Mouse (Mus musculus) hindbrain, embryonic 14.5 days (tissue): ENCODE measurements around the gene Rnf220. TPM values are rescaled to one million over a fixed set of nuclear protein-coding genes. Genes with fewer than 3 reads are reported as not detected.
A peak's percentile ranks its signal among the peaks of the same experiment; 100 is the strongest.

Source experiments
- ATAC-seq: fragments of 200-750 bp; cut with Nextera tagmentation; 2 replicates; pipeline ENCODE4 v1.8.0; 2017; ENCODE audit warnings: moderate number of reproducible peaks, mild to moderate bottlenecking, moderate TSS enrichment, moderate library complexity; ENCODE audit not compliant: low FRiP score
- DNase-seq: peaks from one replicate; pipeline ENCODE4 v3.0.0-alpha.2; 2015; ENCODE audit warnings: low spot score
- H3K27ac ChIP-seq: fragments of 300-500 bp; sonication (generic); 2 replicates; pipeline ENCODE4 v1.5.1; 2014; ENCODE audit warnings: mild to moderate bottlenecking, moderate library complexity
- H3K27me3 ChIP-seq: fragments of 300-500 bp; sonication (generic); 2 replicates; pipeline ENCODE4 v1.6.1; 2014; ENCODE audit warnings: mild to moderate bottlenecking, low read length, mixed read lengths; ENCODE audit not compliant: control insufficient read depth, insufficient read depth
- H3K36me3 ChIP-seq: fragments of 300-500 bp; sonication (generic); replicated peaks from 2 replicates; pipeline ENCODE4 v1.6.1; 2014; ENCODE audit not compliant: control insufficient read depth, insufficient read depth
- H3K4me1 ChIP-seq: fragments of 300-500 bp; sonication (generic); replicated peaks from 2 replicates; pipeline ENCODE4 v1.6.1; 2014; ENCODE audit warnings: antibody characterized with exemption, low read length, mixed read lengths; ENCODE audit not compliant: control insufficient read depth, insufficient read depth
- H3K4me2 ChIP-seq: fragments of 300-500 bp; sonication (generic); replicated peaks from 2 replicates; pipeline ENCODE4 v1.6.1; 2014; ENCODE audit warnings: mild to moderate bottlenecking, moderate library complexity
- H3K4me3 ChIP-seq: fragments of 300-500 bp; sonication (generic); replicated peaks from 2 replicates; pipeline ENCODE4 v1.5.1; 2014; ENCODE audit warnings: mild to moderate bottlenecking, low read length
- H3K9ac ChIP-seq: fragments of 300-500 bp; sonication (generic); 2 replicates; pipeline ENCODE4 v1.6.1; 2014
- H3K9me3 ChIP-seq: fragments of 300-500 bp; sonication (generic); 2 replicates; pipeline ENCODE4 v1.6.1; 2016; ENCODE audit warnings: low read length; ENCODE audit not compliant: control insufficient read depth
- WGBS: fragments of 180-500 bp; shearing (Covaris S2); extraction: QIAGEN DNeasy Blood & Tissue Kit; methylation state at CpG from one replicate; pipeline ENCODE4 v1.1.7; 2014; 5-methylcytosine and 5-hydroxymethylcytosine counted together
- polyA plus RNA-seq: library from polyadenylated mRNA; unstranded; fragments of >200 nt; fragmentation: Nextera tagmentation; extraction: Ambion mirVana; gene quantifications from 2 replicates; pipeline ENCODE4 v1.2.1, GENCODE M21; 2014

The Rnf220 gene
- polyA plus RNA-seq, 1 experiment from 2014 or later, result 94.0 TPM

GRCm38 (mm10) chr4:117493161-117493568 is 3.7 kb downstream of the Rnf220 start:
- H3K9ac ChIP-seq, result peak overlapping the region; percentile 67
- H3K27ac ChIP-seq, result peak overlapping the region; percentile 40
- H3K36me3 ChIP-seq, result no peaks in the 10 kb centered on the region
- H3K9me3 ChIP-seq, result no peaks in the 10 kb centered on the region
- H3K27me3 ChIP-seq, result peaks cover 77% of the 10 kb centered on the region
- DNase-seq (peak; percentile 54), ATAC-seq (no peak)
- H3K4me3 ChIP-seq, result peak overlapping the region; percentile 37
- H3K4me1 ChIP-seq, result peaks cover 19% of the 10 kb centered on the region
- H3K4me2 ChIP-seq, result peak overlapping the region; percentile 59
- 4% methylated on average over 17 of the region's 17 CpGs for WGBS

GRCm38 (mm10) chr4:117491840-117492239 is 5.0 kb downstream of the Rnf220 start:
- H3K4me2 ChIP-seq, result peak overlapping the region; percentile 59
- 0 out of 2 replicates have a peak overlapping the region, but pooled peaks have one; percentile 9 for H3K9ac ChIP-seq
- DNase-seq, result no peak
- no peaks in the 10 kb centered on the region for H3K36me3 ChIP-seq
- H3K27me3 ChIP-seq, result peaks cover 84% of the 10 kb centered on the region
- H3K27ac ChIP-seq, result peak overlapping the region; percentile 45; the same call in 1 of the 2 replicates
- WGBS, result 52% methylated on average over 6 of the region's 6 CpGs
- peaks cover 19% of the 10 kb centered on the region for H3K4me1 ChIP-seq
- 0 out of 2 replicates have a peak overlapping the region, but pooled peaks have one; percentile 4 for H3K4me3 ChIP-seq
- no peak for ATAC-seq
- H3K9me3 ChIP-seq, result no peaks in the 10 kb centered on the region

DNA sequence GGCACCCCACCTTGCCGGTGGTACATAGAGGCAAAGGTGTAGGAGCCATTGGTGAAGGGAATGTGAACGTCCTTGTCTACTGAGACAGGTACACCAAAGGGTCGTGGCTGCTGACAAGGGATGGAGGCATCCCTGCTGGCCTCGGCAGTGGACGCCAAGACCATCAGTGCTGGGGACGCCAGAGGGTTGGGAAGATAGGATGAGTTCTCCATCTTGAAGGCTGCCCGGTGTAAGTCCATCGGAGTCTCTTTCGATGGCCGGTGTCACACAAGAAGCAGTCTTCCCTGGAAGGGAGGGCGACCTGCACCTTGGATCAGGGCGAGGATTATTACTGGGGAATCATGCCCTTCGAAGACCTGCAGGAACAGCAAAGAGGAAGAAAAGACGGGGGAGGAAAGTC is 6.9 kb downstream of the Rnf220 start:
- H3K4me3 ChIP-seq, result no peak overlapping the region
- no peak overlapping the region for H3K27ac ChIP-seq
- DNase-seq, result no peak
- peak overlapping the region; percentile 59; the same call in 1 of the 2 replicates for H3K4me2 ChIP-seq
- H3K4me1 ChIP-seq, result peaks cover 15% of the 10 kb centered on the region
- WGBS, result 85% methylated on average over 14 of the region's 14 CpGs
- ATAC-seq, result no peak
- peaks cover 93% of the 10 kb centered on the region for H3K27me3 ChIP-seq
- no peak overlapping the region for H3K9ac ChIP-seq
- no peaks in the 10 kb centered on the region for H3K36me3 ChIP-seq
- H3K9me3 ChIP-seq, result no peaks in the 10 kb centered on the region

DNA sequence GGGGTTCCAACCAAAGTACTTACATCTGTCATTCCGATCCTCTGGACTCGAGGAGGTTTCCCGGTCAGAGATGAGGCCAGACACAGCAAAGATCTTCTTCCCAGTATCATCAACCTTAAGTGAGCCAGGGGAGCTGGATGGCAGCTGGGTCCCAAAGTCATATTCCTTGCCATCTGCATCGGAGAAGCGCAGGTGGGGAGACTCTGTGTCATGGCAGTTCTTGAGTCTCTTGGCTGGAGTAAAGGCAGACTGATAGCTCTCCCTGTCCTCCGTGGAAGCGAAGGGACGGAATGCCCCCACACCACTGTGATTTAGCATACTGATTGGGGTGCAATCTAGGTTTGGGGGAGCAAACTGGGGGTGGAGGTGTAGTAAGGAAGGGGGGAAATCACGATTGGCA is 7.3 kb downstream of the Rnf220 start:
- WGBS, result 93% methylated on average over 9 of the region's 9 CpGs
- Histone ChIP-seq H3K9ac (no peak overlapping the region), H3K4me1 (peaks cover 12% of the 10 kb centered on the region; the same call in 1 of the 2 replicates), H3K36me3 (no peaks in the 10 kb centered on the region), H3K27me3 (peaks cover 92% of the 10 kb centered on the region), H3K9me3 (no peaks in the 10 kb centered on the region), H3K4me2 (0 out of 2 replicates have a peak overlapping the region, but pooled peaks have one; percentile 9), H3K27ac (no peak overlapping the region), H3K4me3 (no peak overlapping the region)
- ATAC-seq, result no peak
- no peak for DNase-seq

- Histone ChIP-seq H3K36me3 (no peaks in the 10 kb centered on the region), H3K4me1 (peaks cover 9% of the 10 kb centered on the region; the same call in 1 of the 2 replicates), H3K4me3 (no peak overlapping the region), H3K9me3 (no peaks in the 10 kb centered on the region), H3K4me2 (no peak overlapping the region), H3K27me3 (peaks cover 86% of the 10 kb centered on the region), H3K9ac (no peak overlapping the region), H3K27ac (no peak overlapping the region)
- ATAC-seq (no peak), DNase-seq (no peak)
- 60% methylated on average over 6 of the region's 6 CpGs for WGBS
Measured at GRCm38 (mm10) chr4:117487471-117487870, 9.4 kb downstream of the Rnf220 start.

DNA sequence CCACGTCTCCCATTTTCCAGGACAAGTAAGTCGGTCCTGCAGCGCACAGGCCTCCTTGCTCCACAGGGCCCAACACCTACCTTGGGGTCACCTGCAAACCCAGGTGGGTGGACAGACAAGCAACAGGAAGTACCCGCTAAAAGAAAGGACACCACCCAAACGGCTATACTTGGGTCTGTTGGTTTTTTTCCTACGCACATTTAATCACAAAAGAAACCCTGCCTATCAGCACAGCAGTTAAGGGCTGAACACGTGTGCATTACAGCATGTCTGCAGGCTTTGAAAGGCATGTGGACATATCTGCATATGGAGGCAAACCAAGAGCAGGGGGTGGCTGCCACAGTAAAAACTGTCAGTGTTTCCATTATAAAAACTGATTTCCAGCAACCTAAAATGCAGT is 10.7 kb downstream of the Rnf220 start:
- Histone ChIP-seq H3K36me3 (no peaks in the 10 kb centered on the region), H3K9me3 (no peaks in the 10 kb centered on the region), H3K27ac (no peak overlapping the region), H3K9ac (no peak overlapping the region), H3K27me3 (peaks cover 86% of the 10 kb centered on the region), H3K4me2 (no peak overlapping the region), H3K4me1 (peaks cover 9% of the 10 kb centered on the region; the same call in 1 of the 2 replicates), H3K4me3 (no peak overlapping the region)
- ATAC-seq (no peak), DNase-seq (no peak)
- 80% methylated on average over 7 of the region's 7 CpGs for WGBS

- no peak for DNase-seq
- no peaks in the 10 kb centered on the region for H3K9me3 ChIP-seq
- peaks cover 9% of the 10 kb centered on the region; the same call in 1 of the 2 replicates for H3K4me1 ChIP-seq
- H3K9ac ChIP-seq, result peak overlapping the region; percentile 44
- ATAC-seq, result no peak
- peaks cover 80% of the 10 kb centered on the region for H3K27me3 ChIP-seq
- peak overlapping the region; percentile 36 for H3K4me3 ChIP-seq
- peak overlapping the region; percentile 60; the same call in 1 of the 2 replicates for H3K27ac ChIP-seq
- 23% methylated on average over 13 of the region's 13 CpGs for WGBS
- no peaks in the 10 kb centered on the region for H3K36me3 ChIP-seq
- H3K4me2 ChIP-seq, result peak overlapping the region; percentile 82
Measured at GRCm38 (mm10) chr4:117485045-117485780, 11.6 kb downstream of the Rnf220 start.

DNA sequence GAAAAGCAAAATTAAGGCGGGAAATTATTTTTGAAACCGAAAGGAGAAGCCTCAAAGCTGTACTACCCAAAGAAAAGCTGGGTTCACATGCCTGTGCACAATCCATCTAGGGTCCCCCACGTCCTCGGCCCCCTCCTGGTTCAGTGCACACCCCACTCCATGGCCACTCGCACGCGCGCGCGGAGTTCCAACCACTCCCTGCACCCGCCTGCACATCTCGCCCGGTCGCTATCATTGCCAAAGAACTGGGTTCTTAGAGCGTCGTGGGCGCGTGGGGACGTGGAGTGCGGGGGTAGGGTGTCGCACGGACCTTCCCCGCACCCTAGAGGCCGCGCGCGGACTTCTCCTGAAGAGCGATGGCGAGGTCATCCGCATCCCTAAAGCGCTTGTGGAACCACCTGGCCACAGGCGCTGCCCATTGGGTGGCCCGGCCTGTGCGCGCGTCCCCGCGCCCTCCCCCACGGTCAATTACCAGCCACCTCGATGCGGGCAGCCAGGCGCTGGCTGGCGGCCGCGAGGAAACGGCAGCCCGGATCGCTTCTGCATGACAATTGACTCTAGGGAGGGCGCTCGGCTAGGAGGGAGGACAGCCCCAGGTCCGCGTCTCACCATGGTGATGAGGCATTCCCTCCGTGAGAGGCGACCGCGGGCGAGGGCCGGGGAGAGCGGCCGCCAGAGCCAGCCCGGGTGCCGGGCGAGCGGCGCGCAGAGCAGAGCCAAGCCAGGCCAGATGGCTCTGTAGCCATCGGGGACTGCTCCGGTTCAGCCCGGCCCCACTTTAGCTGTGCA is 12.4 kb downstream of the Rnf220 start:
- WGBS, result under 1% methylated on average over 69 of the region's 69 CpGs
- Histone ChIP-seq H3K9me3 (no peaks in the 10 kb centered on the region), H3K4me2 (peak overlapping the region; percentile 82), H3K4me1 (peaks cover 9% of the 10 kb centered on the region; the same call in 1 of the 2 replicates), H3K4me3 (peak overlapping the region; percentile 36), H3K27me3 (peaks cover 78% of the 10 kb centered on the region), H3K9ac (peak overlapping the region; percentile 44), H3K36me3 (no peaks in the 10 kb centered on the region), H3K27ac (peak overlapping the region; percentile 60)
- DNase-seq (peak; percentile 65), ATAC-seq (peak; percentile 91)

DNA sequence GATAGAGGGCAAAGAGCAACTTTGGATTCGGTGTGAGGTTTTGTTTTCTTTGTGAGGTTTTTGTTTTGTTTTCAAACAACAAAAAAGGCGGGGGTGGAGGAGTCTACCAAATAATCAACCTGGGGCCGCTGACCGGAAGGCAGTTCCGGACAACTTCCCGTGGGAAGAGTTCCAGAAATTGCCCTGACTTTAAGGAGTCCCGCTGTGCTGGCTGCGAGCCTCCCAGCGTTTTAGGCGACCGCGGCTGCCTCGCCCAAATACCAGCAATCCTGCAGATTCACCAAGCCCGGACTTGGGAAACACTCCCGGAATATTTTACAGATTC is 13.0 kb downstream of the Rnf220 start:
- H3K9me3 ChIP-seq, result no peaks in the 10 kb centered on the region
- H3K4me2 ChIP-seq, result peak overlapping the region; percentile 82
- H3K27me3 ChIP-seq, result peaks cover 79% of the 10 kb centered on the region
- peak overlapping the region; percentile 36 for H3K4me3 ChIP-seq
- DNase-seq, result peak; percentile 49
- peaks cover 9% of the 10 kb centered on the region; the same call in 1 of the 2 replicates for H3K4me1 ChIP-seq
- H3K27ac ChIP-seq, result no peak overlapping the region
- no peak for ATAC-seq
- no peaks in the 10 kb centered on the region for H3K36me3 ChIP-seq
- under 1% methylated on average over 15 of the region's 15 CpGs for WGBS
- H3K9ac ChIP-seq, result peak overlapping the region; percentile 44; the same call in 1 of the 2 replicates
